Mouse (Mus musculus) T-helper 1 cell (primary cell): ENCODE measurements around the gene Foxp4.

Source experiments
- in situ Hi-C: fragments of 300-600 bp; cut with MboI, MseI; formaldehyde crosslinking; loops from one replicate; pipeline ENCODE4 v1.15.1; 2025; ENCODE audit warnings: high pct_unique_total_duplicates

Foxp4 gene

GRCm38 (mm10) chr17:47924383-47925339 is at the start of gene Foxp4:
Gene Foxp4, minus strand, starts transcription at chr17:47924645.
- in situ Hi-C loops = loop anchor here (5.0 kb wide), 1 partner anchor 123 kb away; no protein-coding TSS in a partner anchor

GRCm38 (mm10) chr17:47973563-47974472 is 49.4 kb upstream of the Foxp4 start:
- in situ Hi-C loops = no loop called here

- in situ Hi-C loops = no loop called here
Observed at GRCm38 (mm10) chr17:47965885-47966505, 41.5 kb upstream of the Foxp4 start.

GRCm38 (mm10) chr17:47958046-47958790 is 33.8 kb upstream of the Foxp4 start:
- in situ Hi-C loops = no loop called here

- in situ Hi-C loops = no loop called here
Observed at GRCm38 (mm10) chr17:47956486-47956885, 32.0 kb upstream of the Foxp4 start.

DNA sequence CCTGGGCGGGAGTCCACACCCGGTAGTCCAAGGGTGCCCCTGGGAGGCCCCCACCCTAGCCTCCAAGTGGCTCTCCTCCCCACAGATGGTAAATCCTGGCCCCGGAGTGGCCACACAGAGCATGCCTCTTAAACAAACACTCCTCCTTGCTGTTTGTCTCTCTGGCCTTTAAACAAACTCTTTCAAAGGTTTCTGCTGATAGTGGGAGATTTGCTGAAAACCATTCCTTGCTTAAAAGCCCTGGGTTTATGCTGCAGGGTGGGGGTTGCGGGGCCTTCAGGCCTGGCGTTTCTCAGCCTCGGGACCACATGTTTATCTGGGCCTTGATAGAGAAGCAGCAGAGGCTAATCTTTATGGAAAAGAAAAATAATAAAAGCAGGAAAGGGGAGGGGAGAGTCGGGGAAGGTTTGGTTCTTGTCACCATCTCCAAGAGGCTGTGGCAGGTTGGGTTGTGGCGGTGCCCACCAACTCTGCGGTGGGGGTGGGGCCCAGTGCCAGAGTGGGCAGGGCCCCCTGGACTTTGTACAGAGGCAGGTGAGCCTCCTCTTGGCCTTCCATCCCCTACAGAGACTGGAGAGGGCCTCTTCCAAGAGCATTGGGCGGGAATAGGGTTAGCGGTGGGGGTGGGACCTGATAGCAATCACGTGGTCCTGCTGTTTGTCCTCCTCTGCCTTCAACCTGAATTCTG is 30.8 kb upstream of the Foxp4 start:
- in situ Hi-C loops = no loop called here

DNA sequence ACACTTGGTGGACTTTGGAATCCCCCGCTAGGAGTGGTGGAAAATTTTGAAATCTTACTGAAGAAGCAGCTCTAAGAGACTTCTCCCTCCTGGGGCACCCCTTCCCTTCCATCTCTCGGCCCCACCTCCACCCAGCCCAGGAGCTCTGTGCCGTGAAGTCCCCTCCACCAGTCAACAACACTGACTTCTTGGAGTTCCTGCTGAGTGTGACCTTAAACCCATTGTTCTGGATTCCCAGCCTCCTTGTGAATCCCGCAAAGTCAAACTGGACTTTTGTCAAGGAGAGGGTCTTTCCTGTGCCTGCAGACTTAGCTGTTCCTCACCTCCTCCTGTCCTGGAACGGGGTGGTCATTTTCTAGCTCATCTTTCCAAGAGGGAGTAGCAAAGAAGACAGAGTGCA is 28.8 kb upstream of the Foxp4 start:
- in situ Hi-C loops = no loop called here

DNA sequence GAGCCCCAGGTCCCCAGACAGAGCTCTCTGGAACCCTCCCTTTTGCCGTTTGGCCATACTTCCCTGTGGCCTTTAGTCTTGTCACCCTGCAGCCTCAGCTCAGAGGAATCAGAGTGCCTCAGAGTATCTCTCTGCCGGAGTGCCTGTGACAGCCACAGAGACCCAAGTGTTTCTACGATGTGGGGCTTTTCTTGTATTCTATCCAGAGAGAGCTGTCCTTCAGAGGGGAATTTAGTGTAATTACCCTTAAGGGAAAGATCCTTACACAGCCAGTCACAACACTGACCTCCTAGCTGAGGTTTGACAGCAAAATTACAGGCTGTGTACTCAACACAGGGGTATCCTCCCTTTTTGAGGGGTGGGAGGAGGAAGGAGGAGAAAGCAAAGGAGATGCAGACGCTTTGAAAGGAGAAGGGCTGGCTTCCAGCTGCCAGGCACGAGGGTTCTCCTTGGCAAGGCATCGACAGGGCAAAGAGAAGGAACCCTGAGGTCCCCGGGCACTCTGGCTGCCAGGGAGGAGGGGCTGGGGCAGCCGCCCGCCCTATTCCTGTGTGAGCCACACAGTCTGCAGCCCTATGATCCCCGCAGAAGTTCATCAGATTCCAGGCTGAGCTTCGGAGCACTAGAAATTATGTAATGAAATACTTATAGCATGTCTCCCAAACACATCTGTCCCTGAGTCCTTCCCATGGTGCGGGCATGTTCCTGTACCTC is 28.1 kb upstream of the Foxp4 start:
- in situ Hi-C loops = no loop called here

DNA sequence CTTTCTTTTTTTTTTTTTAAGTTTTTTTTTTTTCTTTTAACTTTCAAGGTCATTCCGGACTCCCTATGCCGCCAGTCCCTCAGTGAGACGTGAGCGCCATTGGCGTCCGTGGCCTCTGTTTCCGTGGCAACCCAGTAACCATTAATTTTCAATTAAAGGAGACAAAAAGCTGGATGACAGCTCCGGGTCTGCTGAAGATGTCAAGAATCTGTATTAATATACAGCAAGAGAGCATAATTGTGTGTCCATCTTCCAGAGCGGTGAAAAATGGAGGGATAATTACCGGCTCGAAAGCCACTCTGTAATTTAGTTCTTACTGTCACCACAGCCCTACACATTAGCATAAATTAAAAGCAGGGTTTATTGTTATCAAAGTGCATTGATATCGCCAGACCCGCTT is 27.0 kb upstream of the Foxp4 start:
- in situ Hi-C loops = no loop called here

DNA sequence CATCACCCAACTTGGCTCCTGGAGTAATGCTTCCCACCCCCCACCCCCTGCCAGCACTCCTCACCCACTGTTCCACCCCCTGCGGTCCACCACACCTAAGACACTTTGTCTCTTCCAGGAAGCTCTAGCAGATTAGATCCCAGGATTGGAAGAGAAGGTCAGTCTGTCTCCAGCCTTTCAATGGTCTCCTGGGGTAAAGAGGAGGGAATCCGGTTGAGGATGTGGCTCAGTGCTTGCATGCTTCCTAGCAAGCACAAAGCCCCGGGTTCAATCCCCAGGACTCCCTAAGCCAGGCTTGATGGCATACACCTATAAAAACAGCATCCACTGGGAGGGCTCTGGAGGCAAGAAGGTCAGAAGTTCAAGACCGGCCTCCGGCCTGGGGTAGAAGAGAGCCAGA is 26.4 kb upstream of the Foxp4 start:
- in situ Hi-C loops = no loop called here

- in situ Hi-C loops = no loop called here
Observed at GRCm38 (mm10) chr17:47949441-47949840, 25.0 kb upstream of the Foxp4 start.

DNA sequence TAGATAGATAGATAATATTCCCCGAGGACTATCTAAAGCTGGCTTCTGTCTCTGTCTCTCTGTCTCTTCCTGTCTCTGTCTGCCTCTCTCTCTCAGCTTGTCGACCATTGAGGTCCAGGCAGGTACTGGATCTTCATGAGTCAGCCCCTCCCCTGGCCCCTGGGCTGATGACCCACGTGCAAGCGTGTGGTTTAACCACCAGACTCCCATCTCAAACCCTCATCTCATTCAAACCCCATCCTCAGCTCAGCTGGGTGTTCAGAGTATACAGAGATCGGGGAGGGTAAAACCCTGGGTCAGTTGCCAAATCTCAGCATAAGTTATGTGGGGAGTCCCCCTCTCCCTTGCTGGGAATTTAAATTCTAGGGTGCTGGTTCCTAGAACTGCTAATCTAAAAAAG is 24.3 kb upstream of the Foxp4 start:
- in situ Hi-C loops = no loop called here

GRCm38 (mm10) chr17:47946921-47947420 is 22.5 kb upstream of the Foxp4 start:
- in situ Hi-C loops = no loop called here

GRCm38 (mm10) chr17:47946111-47946510 is 21.7 kb upstream of the Foxp4 start:
- in situ Hi-C loops = no loop called here

DNA sequence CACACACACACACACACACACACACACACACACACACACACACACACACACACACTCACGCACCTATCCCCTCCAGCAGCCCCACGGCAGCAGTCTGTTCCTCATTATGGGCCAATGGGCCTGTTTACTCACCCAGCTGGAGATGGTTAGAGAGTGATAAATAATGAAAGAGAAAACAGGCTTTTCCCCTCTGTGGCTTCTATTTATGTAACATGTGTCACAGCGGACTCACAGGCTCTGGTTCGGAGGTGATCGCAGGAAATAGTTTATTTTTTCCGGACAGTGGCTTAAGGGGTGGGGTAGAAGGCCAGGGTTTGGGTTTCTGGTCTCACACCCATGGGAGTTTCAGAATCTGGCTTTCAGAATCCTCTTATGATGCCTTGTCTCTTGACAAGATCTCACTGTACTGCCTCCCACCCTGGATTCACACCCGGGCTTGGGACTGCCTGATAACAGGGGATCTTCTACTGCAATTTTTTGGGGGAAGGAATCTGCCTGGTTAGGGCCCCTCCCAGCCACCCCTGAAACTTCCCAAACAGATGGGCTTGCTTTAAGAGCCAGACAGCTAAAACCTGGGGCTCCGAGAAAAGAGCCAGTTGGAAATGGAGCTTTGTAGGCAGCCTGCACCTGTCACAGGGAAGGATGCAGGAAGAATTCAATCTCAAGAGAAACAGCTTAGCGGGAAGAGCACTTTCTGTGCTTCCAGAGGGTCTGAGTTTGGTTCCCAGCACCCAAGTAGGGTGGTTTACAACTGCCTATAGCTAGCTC is 18.8 kb upstream of the Foxp4 start:
- in situ Hi-C loops = no loop called here

GRCm38 (mm10) chr17:47942008-47942407 is 17.6 kb upstream of the Foxp4 start:
- in situ Hi-C loops = no loop called here

DNA sequence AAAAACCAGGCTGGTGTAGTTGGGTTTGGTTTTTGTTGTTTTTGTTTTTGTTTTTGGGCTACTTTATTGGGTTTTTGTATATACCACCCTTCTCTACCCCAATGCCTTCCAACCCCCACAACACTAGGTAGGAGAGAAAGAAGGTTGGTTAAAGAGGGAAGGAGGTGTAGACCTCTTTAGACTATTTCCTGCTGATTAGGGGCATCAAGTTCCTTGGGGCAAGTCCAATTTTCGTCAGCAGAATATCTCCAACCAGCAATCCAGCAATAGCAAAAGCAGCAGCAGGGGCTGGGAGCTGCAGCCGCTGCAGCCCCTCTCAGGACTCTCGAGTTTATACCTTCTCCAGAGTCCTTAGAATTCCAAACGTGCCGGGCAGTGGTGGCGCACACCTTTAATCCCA is 14.4 kb upstream of the Foxp4 start:
- in situ Hi-C loops = no loop called here

DNA sequence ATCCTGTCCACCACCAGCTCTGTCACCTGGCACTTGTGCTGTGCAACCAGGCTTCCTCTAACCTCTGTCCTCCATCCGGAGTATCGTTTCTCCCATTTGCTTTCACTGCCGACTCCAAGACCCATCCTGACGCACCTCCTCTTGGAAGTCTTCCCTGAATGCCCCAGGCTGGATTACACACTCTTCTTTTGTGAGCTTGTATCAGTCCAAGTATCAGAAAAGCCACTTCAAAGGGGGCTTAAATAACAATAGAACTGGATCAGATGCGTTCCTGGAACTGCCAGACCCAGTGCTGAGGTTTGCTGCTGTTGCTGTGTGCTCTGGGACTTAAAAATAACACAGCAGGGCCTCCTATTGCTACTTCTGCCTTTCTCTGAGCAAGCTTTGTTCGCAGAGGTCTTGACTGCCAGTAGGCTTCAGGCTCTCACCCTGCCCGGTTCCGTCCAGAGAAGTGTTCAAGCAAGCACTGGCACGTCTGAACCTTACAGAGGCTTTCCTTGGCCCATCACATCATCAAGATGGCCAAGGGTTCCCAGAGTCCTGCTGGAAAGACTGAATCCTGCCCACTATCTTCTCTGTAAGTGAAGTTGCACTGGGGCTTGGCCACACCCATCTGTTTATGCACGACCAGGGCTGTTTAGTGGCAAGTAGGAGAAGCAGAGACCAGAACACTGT is 13.6 kb upstream of the Foxp4 start:
- in situ Hi-C loops = no loop called here
